Mouse (Mus musculus): ENCODE measurements at regions not wholly inside any gene's neighbourhood (a gene's known extent, or its start where the extent isn't known, plus 50 kb on each side); places are given as distances from the start of the nearest gene placed in this dataset.

DNA sequence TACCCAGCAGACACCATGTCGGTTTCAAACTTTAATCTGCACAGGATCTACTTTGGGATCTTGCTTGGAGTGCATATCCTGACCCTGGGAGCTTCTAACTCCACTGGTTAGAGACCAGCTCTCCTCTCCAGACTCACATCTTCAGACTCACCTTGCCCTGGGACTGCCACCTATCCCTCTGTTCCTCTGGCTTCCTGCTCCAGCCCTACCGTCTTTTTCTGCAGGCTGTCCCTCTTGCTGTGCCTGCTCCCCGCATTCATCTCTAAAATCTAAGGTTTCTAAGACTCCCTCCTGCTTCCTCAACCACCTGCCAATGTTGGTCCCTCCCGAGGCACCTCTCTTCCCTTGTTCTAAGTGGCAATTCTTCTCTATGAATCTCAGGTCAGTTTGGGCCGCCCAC lies 233.2 kb downstream of the Plpp3 start:
- DNase-seq (ENCODE audit: low spot score in 2 of 2): no peak

DNA sequence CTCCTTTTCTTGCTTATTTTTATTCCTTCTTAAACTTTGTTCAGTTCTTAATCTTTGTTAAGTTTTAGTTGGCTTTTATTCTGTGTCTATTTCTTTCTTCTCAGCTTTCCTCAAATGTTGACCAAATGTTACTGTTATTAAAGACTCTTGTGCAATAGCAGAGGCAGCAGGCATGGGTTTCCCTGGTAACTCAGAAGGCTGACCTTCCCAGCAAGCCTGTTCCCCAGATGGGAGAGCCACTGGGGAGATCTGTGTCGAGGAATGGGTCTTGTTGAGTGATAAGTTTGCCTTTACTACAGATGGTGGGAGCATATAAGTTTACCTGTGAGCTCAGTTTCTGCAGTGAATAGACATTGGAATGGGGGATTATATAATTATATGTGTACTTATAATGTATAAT lies 237.2 kb downstream of the Plpp3 start:
- no peak for DNase-seq (ENCODE audit: low spot score in 2 of 2)

DNA sequence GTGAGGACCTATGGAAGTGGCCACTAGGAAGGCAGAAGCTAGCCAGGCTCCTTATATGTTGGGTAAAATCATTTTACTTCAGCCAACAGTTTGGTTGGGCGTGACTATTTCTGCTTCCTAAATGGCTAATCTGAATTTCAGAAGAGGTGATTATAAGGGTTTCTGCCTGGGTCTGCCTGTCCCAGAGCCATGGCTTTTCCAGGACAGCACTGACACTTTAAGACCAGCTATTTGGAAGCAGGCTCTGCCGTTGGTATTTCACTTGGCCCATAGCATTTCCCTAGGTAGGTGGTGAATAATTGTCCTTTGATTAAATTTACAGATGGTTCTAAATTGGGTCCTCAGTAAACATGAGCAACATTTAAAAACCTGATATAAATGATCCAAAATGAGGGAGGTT lies 240.3 kb downstream of the Plpp3 start:
- DNase-seq (ENCODE audit: low spot score in 2 of 2): no peak

DNA sequence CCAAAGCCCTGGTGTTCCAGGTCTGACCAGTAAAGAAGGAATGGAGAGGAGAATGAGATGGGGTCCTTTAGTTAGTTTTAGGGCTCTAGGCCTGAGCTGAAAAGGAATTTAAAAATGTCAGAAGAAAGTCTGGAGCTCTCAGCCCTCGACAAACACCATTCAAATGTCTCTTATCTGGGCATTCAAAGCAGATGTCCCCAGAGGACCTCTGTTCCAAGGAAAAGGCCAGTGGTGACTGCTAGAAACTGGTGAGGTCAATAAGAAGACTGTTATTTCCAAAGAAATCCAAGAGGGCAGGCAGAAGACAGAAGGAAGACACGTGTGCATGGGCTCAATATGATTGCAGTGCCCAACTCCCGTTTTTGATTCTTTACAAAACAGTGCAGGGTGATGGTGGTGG lies 244.9 kb downstream of the Plpp3 start:
- DNase-seq (ENCODE audit: low spot score in 2 of 2): no peak

DNA sequence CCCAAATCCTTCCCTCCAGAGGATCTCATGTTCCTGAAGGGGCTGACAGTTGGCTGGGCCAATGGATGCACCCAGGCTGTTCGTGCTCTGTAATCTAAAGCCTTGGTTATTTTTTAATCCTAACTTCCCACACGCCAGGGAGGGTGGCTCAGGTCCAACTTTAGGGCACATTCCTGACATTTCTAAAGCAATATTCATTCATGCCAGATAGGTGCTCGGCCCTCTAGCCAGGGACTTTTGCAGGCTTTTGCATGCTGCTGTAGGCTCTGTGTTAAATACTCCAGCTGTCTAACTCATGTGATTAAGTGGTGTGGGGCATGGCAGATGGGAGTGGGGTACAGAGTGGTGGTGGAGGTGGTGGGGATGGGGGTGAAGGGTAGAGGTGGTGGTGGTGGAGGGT lies 246.0 kb downstream of the Plpp3 start:
- no peak for DNase-seq (ENCODE audit: low spot score in 2 of 2)

DNA sequence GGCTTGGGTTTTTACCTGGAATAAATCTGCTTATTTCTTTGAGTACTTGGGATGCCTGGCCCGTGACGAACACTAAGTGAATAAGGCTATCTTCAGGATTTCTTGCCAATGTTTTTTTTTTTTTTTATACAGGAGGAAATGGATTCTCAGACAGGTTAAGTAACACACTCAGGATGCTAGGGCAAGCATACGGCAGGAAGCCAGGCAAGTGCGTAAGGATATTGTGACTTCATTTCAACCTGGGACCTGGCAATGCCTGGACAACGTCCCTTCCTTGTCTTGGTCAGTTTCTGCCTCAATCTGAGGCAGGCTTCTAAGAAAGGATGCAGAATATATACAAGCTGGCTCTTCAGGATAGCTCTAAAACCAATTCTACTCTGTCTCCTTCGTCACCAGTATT lies 246.5 kb downstream of the Plpp3 start:
- DNase-seq (ENCODE audit: low spot score in 2 of 2): no peak

DNA sequence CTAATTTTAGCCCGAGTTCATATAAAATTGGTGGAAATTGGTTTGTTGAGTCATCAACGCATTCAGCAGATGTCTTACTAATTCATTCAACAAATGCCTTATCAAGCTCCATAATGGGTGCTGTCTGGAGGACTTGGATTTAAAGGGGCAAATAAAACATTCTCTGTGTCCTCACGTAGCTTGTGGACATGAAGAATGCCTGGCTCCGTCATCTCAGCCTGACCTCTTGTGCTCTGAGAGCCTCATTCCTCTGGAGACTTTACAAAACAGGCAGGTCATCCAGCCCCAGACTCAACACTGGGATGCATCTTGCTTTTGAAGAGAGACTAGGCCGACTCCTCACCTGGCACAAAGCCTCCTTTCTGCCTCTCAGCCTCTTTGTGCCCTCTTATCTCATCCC lies 248.6 kb downstream of the Plpp3 start:
- no peak for DNase-seq (ENCODE audit: low spot score in 2 of 2)

DNA sequence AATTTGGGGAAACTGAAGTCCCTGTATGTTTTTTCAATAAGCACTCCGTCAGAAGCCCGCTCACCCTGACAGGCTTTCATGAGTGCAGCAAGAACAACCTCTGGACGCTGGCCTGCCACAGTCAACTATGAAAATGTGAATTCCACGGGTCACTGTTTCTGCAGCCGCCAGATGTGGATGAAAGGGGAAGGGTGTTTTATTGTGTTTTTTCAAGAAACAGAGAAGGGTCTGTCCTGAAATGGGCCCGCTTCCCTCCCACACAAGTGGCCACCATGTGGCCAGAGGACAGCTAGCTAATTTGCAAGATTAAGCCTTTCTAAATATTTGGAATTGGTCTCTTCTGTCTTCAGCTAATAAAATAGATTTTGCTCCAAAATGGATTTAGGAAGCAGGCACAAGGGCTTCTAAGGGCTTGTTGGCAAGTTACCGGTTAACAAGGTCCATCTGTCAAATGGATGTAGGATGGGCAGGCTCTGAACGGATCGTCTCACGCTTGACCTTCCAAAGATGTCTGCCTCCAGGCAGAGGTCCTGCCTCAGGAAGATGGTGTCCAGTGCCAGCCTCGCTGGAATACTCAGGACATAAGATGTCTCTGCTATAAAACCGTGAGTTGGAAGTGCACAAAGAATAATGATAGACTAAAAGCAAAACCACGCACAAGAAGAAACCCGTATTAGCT lies 249.8 kb downstream of the Plpp3 start:
- DNase-seq (ENCODE audit: low spot score in 2 of 2): no peak

DNA sequence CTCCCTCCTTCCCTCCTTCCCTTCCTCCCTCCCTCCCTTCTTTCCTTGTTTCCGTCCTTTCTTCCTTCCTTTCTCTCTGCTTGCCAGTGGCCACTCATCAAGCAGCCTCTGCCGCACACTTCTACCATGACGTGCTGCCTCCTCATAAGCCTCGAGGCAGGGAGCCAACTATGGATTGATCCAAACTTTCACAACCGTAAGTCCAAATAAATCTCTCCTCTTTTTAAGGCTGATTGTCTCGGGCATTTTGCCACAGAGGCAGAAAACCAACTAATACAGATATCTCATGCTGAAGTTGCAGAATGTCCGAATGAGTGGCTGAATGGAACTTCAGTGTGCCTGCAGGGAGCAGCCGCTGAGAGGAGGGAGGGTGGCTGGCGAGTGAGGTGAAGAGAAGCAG lies 251.7 kb downstream of the Plpp3 start:
- no peak for DNase-seq (ENCODE audit: low spot score in 2 of 2)

DNA sequence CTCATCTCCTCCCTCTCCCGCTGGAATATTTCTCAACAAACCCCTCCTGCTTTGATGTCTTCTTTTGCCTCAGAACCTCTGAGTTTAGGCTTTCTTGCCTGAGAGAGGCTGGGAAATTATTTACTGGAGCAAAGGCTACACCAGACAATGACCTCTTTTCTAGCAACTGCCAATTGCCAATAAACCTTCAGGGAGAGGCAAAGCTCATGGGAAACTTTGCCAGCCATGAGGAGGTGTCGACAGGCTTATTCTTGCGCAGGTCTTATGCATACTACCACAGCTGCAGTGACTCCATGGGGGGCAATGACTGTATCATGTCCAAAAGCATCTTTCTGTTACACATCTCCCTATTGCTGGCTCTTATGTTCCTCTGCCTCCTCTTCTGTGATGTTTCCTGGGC lies 260.0 kb downstream of the Plpp3 start:
- no peak for DNase-seq (ENCODE audit: low spot score in 2 of 2)

DNA sequence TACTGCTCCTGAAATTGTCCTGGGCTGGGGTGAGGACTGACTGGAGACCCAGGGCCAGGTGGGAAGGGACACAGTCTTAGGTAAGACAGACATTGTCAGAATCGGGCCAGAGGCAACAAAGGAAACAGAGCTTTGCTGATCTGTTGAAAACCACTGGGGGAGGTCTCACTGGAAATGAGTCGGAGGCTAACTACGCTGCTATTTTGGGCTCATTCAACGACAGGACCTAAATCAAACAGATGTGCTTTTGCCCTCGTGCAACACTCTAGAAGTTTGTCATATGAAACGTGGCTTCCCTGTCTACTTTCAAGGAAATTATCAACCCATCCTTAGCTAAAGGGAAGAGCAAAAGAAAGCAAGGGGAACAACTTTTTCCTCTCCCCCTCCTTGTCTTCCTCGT lies 265.3 kb downstream of the Plpp3 start:
- DNase-seq (ENCODE audit: low spot score in 2 of 2): no peak

DNA sequence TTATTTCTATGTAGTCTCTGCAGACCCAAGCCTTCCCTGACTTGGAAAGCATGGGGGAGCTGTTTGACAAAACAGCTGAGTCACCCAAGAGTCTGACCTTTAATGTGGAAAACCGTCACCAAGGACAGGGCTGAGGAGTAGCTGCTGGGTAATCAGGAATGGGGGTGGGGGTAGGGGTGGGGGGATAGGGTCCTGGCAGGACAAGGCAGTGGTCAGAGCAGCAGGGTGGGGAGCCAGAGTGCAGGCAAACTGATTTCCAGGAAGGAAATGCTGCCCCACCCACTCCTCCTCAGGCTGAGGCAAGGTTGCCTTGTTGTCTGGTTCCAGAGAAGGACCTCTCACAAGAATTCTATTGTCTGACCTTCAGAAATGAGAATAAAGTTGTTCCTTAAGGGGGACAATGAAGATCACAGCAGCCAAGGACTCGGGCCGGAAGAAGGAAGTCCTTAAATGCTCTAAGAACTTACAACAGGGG lies 266.6 kb downstream of the Plpp3 start:
- DNase-seq (ENCODE audit: low spot score in 2 of 2): no peak

DNA sequence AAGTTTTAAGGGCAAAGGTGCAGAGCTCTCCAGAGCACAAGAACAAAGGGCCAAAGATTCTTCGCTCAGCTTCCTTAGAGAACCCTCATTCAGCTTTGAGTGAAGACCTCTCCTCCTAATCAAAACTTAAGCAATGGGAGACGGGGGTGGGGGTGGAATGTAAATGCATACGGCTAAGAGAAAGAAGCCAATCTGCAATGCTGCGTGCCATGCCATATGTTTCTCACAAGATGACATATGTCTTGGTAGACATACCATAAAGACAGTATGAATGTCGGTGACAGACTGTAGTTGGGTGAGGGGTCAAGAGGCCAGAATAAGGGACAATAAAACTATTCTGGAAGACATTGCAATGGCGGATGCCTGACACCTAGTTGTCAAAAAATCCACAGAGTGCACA lies 267.9 kb downstream of the Plpp3 start:
- no peak for DNase-seq (ENCODE audit: low spot score in 2 of 2)

DNA sequence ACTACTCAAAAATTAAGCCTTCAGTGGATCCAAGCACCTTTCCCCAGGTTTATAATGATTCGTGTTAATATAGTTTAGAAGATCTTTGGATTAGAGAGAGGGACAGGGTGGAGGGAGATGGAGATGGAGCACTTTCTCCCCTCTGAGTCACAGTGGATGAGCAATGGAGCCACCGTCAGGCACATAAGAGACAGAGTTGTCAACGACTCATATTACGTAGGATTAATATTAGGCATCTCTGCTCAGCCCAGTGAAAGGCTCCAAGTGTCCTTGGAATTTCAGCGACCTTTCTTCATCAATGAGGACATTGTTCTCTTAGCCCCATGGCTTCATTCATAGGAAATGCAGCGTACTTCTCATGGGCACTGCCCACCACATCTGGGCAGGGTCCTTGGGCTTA lies 270.4 kb downstream of the Plpp3 start:
- DNase-seq (ENCODE audit: low spot score in 2 of 2): no peak

DNA sequence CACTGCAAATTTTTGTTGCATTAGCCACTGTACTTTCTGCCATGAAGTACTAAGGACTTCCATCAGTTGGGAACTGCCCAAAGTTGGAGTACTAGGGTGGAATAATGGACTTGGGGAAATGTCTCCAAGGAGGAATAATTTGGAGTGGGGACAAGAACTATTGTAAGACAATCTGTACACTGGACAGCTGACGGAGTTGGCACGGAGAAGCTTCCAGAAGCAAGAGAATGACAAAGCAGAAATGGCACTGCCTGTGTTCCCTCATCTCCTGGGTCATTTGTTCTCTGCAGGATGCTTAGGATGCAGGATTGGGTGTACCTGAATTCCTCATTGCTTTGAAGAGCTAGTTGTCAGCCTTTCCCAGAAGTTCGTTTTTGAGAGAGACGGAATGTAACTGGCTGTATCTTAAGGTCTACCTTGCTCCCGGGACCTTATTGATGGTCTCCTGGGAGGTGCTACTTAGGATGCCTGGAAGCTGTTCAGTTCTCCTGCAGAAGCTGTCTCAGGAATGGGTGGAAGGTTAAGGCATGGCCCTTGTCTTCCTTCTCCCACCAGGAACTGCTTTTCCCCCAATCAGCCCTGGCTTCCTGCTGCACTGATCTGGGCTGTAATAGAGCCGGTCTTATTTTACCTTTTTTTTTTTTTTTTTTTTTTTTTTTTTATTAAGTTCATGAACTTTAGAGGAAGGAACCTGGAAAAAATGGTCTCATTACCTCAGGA lies 272.4 kb downstream of the Plpp3 start:
- no peak for DNase-seq (ENCODE audit: low spot score in 2 of 2)

DNA sequence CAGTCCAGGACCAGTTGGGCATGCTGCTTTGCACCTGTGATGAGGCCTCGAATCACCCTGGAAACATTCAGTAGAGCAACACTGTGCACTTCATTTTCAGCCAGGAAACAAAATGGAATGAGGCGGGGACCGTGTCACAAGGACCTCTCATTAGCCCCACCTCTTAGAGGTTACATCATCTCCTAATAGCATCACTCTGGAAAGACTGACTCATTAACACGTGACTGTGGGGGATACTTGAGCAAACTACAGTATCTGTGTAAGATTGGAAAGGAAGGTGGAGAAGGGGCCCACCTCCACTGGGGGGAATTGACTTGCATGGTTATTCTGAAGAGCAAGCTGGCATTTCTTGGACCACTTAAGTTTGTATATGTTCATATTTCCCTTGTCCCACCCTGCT lies 275.3 kb downstream of the Plpp3 start:
- DNase-seq (ENCODE audit: low spot score in 2 of 2): no peak

DNA sequence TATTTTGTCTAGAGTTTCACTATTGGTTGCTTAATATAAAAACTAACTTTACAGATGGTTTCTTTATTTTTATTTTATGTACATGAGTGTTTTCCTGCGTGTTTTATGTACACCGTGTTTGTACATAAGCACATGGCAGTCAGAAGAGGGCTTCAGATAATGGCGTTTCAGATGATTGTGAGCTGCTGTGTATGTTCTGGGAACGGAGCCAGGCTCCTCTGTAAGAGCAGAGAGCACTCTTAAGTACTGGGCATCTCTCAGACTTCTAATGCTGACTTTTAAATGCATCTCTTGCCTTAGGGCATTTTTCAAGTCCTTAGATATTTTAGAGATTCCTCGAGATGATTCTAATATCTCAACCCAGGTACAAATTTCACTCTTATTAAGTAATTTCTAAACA lies 280.0 kb downstream of the Plpp3 start:
- no peak for DNase-seq (ENCODE audit: low spot score in 2 of 2)

DNA sequence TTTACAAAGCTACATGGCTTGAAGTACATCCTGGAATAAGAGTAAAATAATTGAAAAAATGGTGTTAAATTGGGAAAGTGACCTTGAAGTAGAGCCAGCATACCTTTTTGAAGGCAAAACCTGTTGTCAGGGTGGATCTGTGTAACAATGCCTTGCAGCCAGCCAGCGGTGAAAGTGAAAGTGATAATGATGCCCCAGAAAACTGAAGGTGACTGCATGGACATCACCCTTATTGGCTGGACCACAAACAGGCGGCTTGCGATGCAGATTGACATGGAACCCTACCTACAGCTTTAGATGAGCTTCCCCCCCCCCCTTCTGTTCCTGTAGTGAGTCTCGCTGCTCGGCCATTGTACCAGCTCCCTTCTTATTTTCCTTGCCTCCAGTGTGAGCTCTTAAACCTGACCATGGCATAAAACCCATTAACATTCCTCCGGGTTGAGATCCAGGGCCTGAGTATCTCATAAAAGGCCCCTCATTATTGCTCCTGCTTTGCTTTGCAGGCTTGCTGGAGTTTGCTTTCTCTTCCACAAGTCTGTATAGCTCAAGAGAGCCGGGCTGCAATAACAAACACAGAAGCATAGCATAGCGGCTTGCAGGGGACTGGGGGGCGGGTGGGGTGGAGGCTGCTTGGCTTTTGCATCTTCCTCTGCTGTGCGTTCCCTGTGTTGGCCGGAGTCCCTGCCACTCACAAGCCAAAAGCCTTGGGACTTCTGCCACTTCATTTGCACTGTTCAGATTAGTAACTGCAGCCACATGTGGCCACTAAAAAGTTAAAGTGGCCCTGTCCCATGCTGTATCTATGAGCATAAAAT lies 292.1 kb downstream of the Plpp3 start:
- no peak for DNase-seq (ENCODE audit: low spot score in 2 of 2)

DNA sequence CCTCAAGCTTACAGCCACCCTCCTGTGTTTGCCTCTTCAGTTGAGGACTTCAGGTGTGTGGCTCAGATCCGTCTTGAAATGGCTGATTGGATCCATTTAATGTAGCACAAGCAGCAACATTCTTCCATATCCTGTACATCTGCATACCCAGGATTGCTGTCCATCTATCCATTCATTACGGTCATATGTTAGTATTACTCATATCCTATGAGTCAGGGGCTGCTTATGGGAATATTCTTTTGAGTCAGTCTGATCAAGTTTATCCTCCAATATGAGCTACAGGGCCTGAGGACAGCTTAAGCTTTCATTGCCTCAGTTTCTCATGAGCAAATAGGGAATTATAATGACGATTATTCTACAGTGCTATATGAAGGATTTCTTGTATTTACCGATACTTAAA lies 293.7 kb downstream of the Plpp3 start:
- DNase-seq (ENCODE audit: low spot score in 2 of 2): no peak

DNA sequence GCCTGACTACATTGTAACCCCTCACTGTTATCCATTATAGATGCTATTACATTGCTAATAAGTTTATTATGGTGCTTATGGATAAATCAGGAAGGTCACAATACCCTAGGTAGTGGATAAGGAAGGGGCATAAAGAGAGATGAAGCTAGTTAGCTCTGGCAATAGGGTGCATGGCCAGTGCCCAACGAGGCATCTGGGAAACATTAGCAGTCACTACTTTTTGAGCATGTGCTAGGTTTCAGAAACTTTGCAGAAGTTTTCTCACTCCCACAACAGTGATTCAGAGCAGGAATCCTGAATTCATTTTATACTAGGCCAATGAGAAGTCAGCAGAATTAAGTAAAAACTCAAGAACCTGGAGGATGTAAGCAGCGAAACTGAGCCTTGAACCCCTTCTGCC lies 294.7 kb downstream of the Plpp3 start:
- DNase-seq (ENCODE audit: low spot score in 2 of 2): no peak

DNA sequence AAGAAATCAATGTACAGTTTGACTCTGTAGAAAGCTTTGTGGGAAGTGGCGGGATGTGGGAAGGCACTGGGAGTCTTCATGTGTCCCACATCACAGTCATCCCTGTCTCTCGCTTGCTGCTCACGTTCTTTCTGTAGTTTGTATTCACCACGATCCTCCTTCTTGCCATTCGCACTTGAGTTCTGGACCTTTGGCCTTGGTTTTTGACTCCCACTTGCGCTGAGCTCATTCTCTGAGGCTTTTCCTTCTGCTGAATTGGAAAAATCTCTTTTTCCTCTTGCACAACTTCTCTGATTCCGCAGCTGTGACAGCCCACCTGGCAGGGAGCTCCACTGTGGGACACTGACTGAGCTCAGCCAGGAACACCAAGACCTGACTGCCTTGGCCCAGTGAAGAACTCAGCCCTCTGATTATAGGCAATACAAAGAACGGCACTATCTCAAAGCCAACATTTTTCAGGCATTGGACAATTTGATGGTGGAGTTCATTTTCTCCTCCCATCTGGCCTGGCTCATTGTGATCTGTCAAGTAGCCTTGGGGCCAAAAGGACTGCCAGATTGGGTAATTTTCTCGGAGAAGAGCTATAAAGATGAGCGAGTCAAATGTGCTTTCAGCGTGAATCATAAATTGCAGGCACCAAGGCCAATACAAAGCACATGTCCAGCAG lies 299.9 kb downstream of the Plpp3 start:
- DNase-seq (ENCODE audit: low spot score in 2 of 2): no peak

DNA sequence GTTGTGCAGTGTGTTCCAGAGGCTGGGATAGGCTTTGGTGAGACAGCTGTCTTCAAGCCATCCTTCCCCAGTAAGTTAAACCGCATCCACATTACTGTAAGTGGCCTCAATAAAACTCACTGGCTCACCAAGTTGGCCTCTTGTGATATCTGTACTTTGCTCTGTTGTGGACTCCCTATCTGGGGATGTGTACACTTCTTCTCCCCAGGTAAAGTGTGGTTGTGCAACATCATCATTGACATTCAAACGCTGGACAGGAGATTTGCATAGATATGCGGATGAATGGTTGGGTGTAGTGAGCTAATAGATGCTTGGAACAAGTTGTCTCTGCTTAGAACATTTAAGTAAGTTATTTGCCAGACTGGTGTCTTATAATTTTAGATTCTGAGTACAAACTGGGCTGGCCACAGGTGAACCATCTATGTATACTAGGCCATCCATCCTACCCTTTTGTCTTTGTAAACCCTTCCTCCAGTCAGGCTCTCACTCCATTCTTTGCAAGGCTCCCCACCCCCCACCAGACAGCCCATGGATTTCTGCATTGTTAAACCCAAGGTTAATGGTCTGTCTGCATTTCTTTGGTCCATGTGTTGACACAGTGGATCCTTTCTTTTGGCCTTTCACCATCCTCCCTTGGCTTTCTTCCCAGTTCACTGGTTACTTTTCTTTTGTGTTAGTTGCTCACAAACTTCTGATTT lies 303.0 kb downstream of the Plpp3 start:
- no peak for DNase-seq (ENCODE audit: low spot score in 2 of 2)

All from frontal cortex, postnatal 14 days (tissue).